In genomic region chr7:24539686-24540085, GRCm38 (mm10) we compare ENCODE assay signal across 27 mouse cellular contexts. TPM values are rescaled to one million over a fixed set of nuclear protein-coding genes. Genes with fewer than 3 reads are reported as not detected.
DNase-seq lines count a peak whose midpoint lies in the region; ATAC-seq and TF ChIP-seq lines count a peak whose summit lies in the region.
"Had no signal": no experiment of that assay in that cellular context is flagged by ENCODE, and none has a peak within 500 bp of the region (broad histone marks: within the 10 kb centered on the region; RNA-seq: fewer than 3 reads in every experiment).

No protein-coding gene starts in this region.

- WGBS in lung, postnatal 0 days, result 79% methylated on average over 4 of the region's 4 CpGs
- 80% methylated on average over 4 of the region's 4 CpGs for WGBS in lung, adult 2 months
- 40% methylated on average over 4 of the region's 4 CpGs for WGBS in large intestine, adult 2 months
- WGBS in stomach, embryonic 16.5 days, result 75% methylated on average over 4 of the region's 4 CpGs

- no peak for TF ChIP-seq EP300 in lung, postnatal 0 days (IDR thresholded peaks at IDR 0.05)

- DNase-seq in lung, postnatal 0 days (ENCODE audit: low spot score), result no peak
- no peak for DNase-seq in lung, adult 2 months
- peak; percentile 13 for DNase-seq in large intestine, adult 2 months (ENCODE audit: low read depth, low spot score)
- no peak for DNase-seq in embryo, embryonic 10 days (ENCODE audit: low spot score)
- DNase-seq in cerebellum, postnatal 36 days, result no peak
- no peak for DNase-seq in frontal cortex, adult 2 months (ENCODE audit: extremely low spot score in 1 of 2, low spot score in 1 of 2)
- DNase-seq: adrenal gland, adult 8-10 months; adrenal gland, postnatal 14 days; adrenal gland, postnatal 36 days; B cell, adult 2 months; cerebellum, adult 11-12 months; cerebellum, adult 2 months; cerebellum, adult 9-10 months; cerebellum, postnatal 10 days; cerebellum, postnatal 25 days had no signal

- H3K9me3 ChIP-seq in lung, postnatal 0 days (ENCODE audit: low read length), result no peaks in the 10 kb centered on the region
- H3K9me3 ChIP-seq in stomach, embryonic 16.5 days (replicated peaks; ENCODE audit: control insufficient read depth, low read length), result no peaks in the 10 kb centered on the region

- H3K27me3 ChIP-seq in lung, postnatal 0 days (replicated peaks; ENCODE audit: insufficient read depth, low read length), result no peaks in the 10 kb centered on the region
- no peaks in the 10 kb centered on the region for H3K27me3 ChIP-seq in stomach, embryonic 16.5 days (ENCODE audit: control insufficient read depth, insufficient read depth, low read length)
- H3K27me3 ChIP-seq: CH12.LX; embryonic facial prominence, embryonic 12.5 days; Patski had no signal

- H3K27ac ChIP-seq in lung, postnatal 0 days (ENCODE audit: low read length), result no peak overlapping the region
- peak overlapping the region; percentile 70 for H3K27ac ChIP-seq in stomach, embryonic 16.5 days (ENCODE audit: low read length)
- H3K27ac ChIP-seq: embryonic facial prominence, embryonic 10.5 days; embryonic facial prominence, embryonic 12.5 days; forebrain, embryonic 10.5 days; forebrain, embryonic 12.5 days had no signal

- ATAC-seq in lung, postnatal 0 days, result peak; percentile 6; the same call in 1 of the 2 replicates
- peak; percentile 76; the same call in 1 of the 2 replicates for ATAC-seq in stomach, embryonic 16.5 days (ENCODE audit: insufficient read depth, low FRiP score)
- ATAC-seq: activated CD4-positive, CD25-positive, alpha-beta regulatory T cell, adult 4 months; CD4-positive, CD25-positive, alpha-beta regulatory T cell, adult 4 months; forebrain, embryonic 14.5 days; forebrain, embryonic 16.5 days; Patski had no signal

- TF ChIP-seq POLR2A in lung, adult 2 months (IDR thresholded peaks at IDR 0.05; ENCODE audit: borderline replicate concordance, extremely low read depth, low read depth, low read length), result no peak

- H3K4me2 ChIP-seq in lung, postnatal 0 days (replicated peaks; ENCODE audit: low read depth, low read length), result no peak overlapping the region
- H3K4me2 ChIP-seq in stomach, embryonic 16.5 days (ENCODE audit: low read depth, low read length), result no peak overlapping the region
- H3K4me2 ChIP-seq: embryonic facial prominence, embryonic 12.5 days; forebrain, embryonic 12.5 days had no signal

- no peaks in the 10 kb centered on the region for H3K4me1 ChIP-seq in lung, postnatal 0 days (ENCODE audit: insufficient read depth, low read depth, low read length)
- H3K4me1 ChIP-seq in lung, adult 2 months (ENCODE audit: control insufficient read depth, insufficient read depth, low read length), result no peaks in the 10 kb centered on the region
- no peaks in the 10 kb centered on the region for H3K4me1 ChIP-seq in stomach, embryonic 16.5 days (ENCODE audit: control insufficient read depth, insufficient read depth, low read length)
- H3K4me1 ChIP-seq: embryonic facial prominence, embryonic 10.5 days; embryonic facial prominence, embryonic 12.5 days; forebrain, embryonic 10.5 days had no signal

- no peak overlapping the region for H3K9ac ChIP-seq in lung, postnatal 0 days (replicated peaks; ENCODE audit: low read depth)
- no peak overlapping the region for H3K9ac ChIP-seq in stomach, embryonic 16.5 days (ENCODE audit: low read length)
- H3K9ac ChIP-seq: embryonic facial prominence, embryonic 12.5 days; forebrain, embryonic 12.5 days had no signal

- TF ChIP-seq CTCF in lung, postnatal 0 days (IDR thresholded peaks at IDR 0.05), result no peak
- TF ChIP-seq CTCF in lung, adult 2 months (IDR thresholded peaks at IDR 0.05; ENCODE audit: insufficient read depth, low read length), result no peak

- no peaks in the 10 kb centered on the region; the same call in 1 of the 2 replicates for H3K36me3 ChIP-seq in lung, postnatal 0 days (ENCODE audit: insufficient read depth, low read length)
- peaks cover 4% of the 10 kb centered on the region; the same call in 1 of the 2 replicates for H3K36me3 ChIP-seq in stomach, embryonic 16.5 days (ENCODE audit: control insufficient read depth, insufficient read depth, low read length)

- no peak overlapping the region for H3K4me3 ChIP-seq in lung, postnatal 0 days (ENCODE audit: low read depth, low read length)
- no peak overlapping the region for H3K4me3 ChIP-seq in lung, adult 2 months (replicated peaks; ENCODE audit: extremely low read depth, low read depth, low read length)
- H3K4me3 ChIP-seq in stomach, embryonic 16.5 days (replicated peaks; ENCODE audit: low read length), result no peak overlapping the region
- H3K4me3 ChIP-seq: embryonic facial prominence, embryonic 10.5 days; embryonic facial prominence, embryonic 12.5 days; forebrain, embryonic 10.5 days; forebrain, embryonic 12.5 days had no signal

RNA-seq across cellular contexts. Expression of gene Pinlyp, which starts 6.2 kb away (rescaled TPM):
- 0.19 and 0.39 TPM in 2 replicates for polyA plus RNA-seq in lung, postnatal 0 days (2015; fragmentation: Nextera tagmentation; extraction: Ambion mirVana)
- 0.15 and 24.2 TPM in 2 replicates for polyA plus RNA-seq in lung, adult 2 months (2012; rRNA removed)
- polyA plus RNA-seq in large intestine, adult 2 months (2012; rRNA removed), result 0.23 TPM in 1 of 2 replicates, not detected in the other
- 16.4 and 26.0 TPM in 2 replicates for polyA plus RNA-seq in stomach, embryonic 16.5 days (2015; fragmentation: Nextera tagmentation; extraction: Ambion mirVana)
- not detected in 2 replicates for polyA plus RNA-seq in frontal cortex, adult 2 months (2012; rRNA removed)
- polyA plus RNA-seq: activated CD4-positive, CD25-positive, alpha-beta regulatory T cell, adult 4 months; CD4-positive, CD25-positive, alpha-beta regulatory T cell, adult 4 months; cerebellum, adult 2 months; embryonic facial prominence, embryonic 10.5 days; embryonic facial prominence, embryonic 12.5 days; forebrain, embryonic 10.5 days; forebrain, embryonic 12.5 days; forebrain, embryonic 16.5 days; G1E had no signal

RNA-seq across cellular contexts. Expression of gene Xrcc1, which starts 6.4 kb away (rescaled TPM):
- polyA plus RNA-seq in lung, postnatal 0 days (2015; fragmentation: Nextera tagmentation; extraction: Ambion mirVana), result 35.4 and 37.0 TPM in 2 replicates
- polyA plus RNA-seq in lung, adult 2 months (2012; rRNA removed), result 36.9 and 40.5 TPM in 2 replicates
- 27.8 and 36.0 TPM in 2 replicates for polyA plus RNA-seq in large intestine, adult 2 months (2012; rRNA removed)
- polyA plus RNA-seq in stomach, embryonic 16.5 days (2015; fragmentation: Nextera tagmentation; extraction: Ambion mirVana), result 91.4 and 114 TPM in 2 replicates
- 48.8 and 49.0 TPM in 2 replicates for polyA plus RNA-seq in frontal cortex, adult 2 months (2012; rRNA removed)

RNA-seq across cellular contexts. Expression of gene Irgq, which starts 9.2 kb away (rescaled TPM):
- polyA plus RNA-seq in lung, postnatal 0 days (2015; fragmentation: Nextera tagmentation; extraction: Ambion mirVana), result 3.5 and 4.0 TPM in 2 replicates
- 14.7 and 16.5 TPM in 2 replicates for polyA plus RNA-seq in lung, adult 2 months (2012; rRNA removed)
- polyA plus RNA-seq in large intestine, adult 2 months (2012; rRNA removed), result 7.6 and 10.8 TPM in 2 replicates
- 5.5 and 5.6 TPM in 2 replicates for polyA plus RNA-seq in stomach, embryonic 16.5 days (2015; fragmentation: Nextera tagmentation; extraction: Ambion mirVana)
- polyA plus RNA-seq in frontal cortex, adult 2 months (2012; rRNA removed), result 46.3 and 46.7 TPM in 2 replicates

RNA-seq across cellular contexts. Expression of gene AC161166.1, which starts 27.4 kb away (rescaled TPM):
- 0.06 and 0.10 TPM in 2 replicates for polyA plus RNA-seq in lung, postnatal 0 days (2015; fragmentation: Nextera tagmentation; extraction: Ambion mirVana)
- not detected in 2 replicates for polyA plus RNA-seq in lung, adult 2 months (2012; rRNA removed)
- polyA plus RNA-seq in large intestine, adult 2 months (2012; rRNA removed), result not detected in 2 replicates
- 0.19 and 0.30 TPM in 2 replicates for polyA plus RNA-seq in stomach, embryonic 16.5 days (2015; fragmentation: Nextera tagmentation; extraction: Ambion mirVana)
- not detected in 2 replicates for polyA plus RNA-seq in frontal cortex, adult 2 months (2012; rRNA removed)
- polyA plus RNA-seq: CD4-positive, CD25-positive, alpha-beta regulatory T cell, adult 4 months; cerebellum, adult 2 months; G1E had no signal

RNA-seq across cellular contexts. Expression of gene Zfp428, which starts 32.9 kb away (rescaled TPM):
- 13.1 and 17.0 TPM in 2 replicates for polyA plus RNA-seq in lung, postnatal 0 days (2015; fragmentation: Nextera tagmentation; extraction: Ambion mirVana)
- 7.1 and 12.1 TPM in 2 replicates for polyA plus RNA-seq in lung, adult 2 months (2012; rRNA removed)
- polyA plus RNA-seq in large intestine, adult 2 months (2012; rRNA removed), result 6.7 and 7.4 TPM in 2 replicates
- 22.3 and 24.6 TPM in 2 replicates for polyA plus RNA-seq in stomach, embryonic 16.5 days (2015; fragmentation: Nextera tagmentation; extraction: Ambion mirVana)
- polyA plus RNA-seq in frontal cortex, adult 2 months (2012; rRNA removed), result 82.8 and 84.1 TPM in 2 replicates
- polyA plus RNA-seq: activated CD4-positive, CD25-positive, alpha-beta regulatory T cell, adult 4 months had no signal
